Mouse (Mus musculus) intestine, embryonic 15.5 days (tissue): ENCODE results near the gene Myo16. TPM values are rescaled to one million over a fixed set of nuclear protein-coding genes. Genes with fewer than 3 reads are reported as not detected.

Experiments
- ATAC-seq: fragments of 200-750 bp; cut with Nextera tagmentation; 2 replicates; pipeline ENCODE4 v1.8.0; 2017; ENCODE audit warnings: moderate TSS enrichment, moderate library complexity
- H3K27ac ChIP-seq: fragments of 300-500 bp; sonication (generic); 2 replicates; pipeline ENCODE4 v1.5.1; 2015; ENCODE audit warnings: mild to moderate bottlenecking, inconsistent platforms
- H3K27me3 ChIP-seq: fragments of 300-500 bp; sonication (generic); replicated peaks from 2 replicates; pipeline ENCODE4 v1.6.1; 2015; ENCODE audit warnings: inconsistent platforms
- H3K36me3 ChIP-seq: fragments of 300-500 bp; sonication (generic); 2 replicates; pipeline ENCODE4 v1.6.1; 2015; ENCODE audit warnings: inconsistent platforms
- H3K4me1 ChIP-seq: fragments of 300-500 bp; sonication (generic); replicated peaks from 2 replicates; pipeline ENCODE4 v1.6.1; 2015; ENCODE audit warnings: inconsistent platforms
- H3K4me2 ChIP-seq: fragments of 300-500 bp; sonication (generic); replicated peaks from 2 replicates; pipeline ENCODE4 v1.6.1; 2015; ENCODE audit warnings: mild to moderate bottlenecking, inconsistent platforms
- H3K4me3 ChIP-seq: fragments of 300-500 bp; sonication (generic); replicated peaks from 2 replicates; pipeline ENCODE4 v1.5.1; 2015; ENCODE audit warnings: inconsistent platforms
- H3K9ac ChIP-seq: fragments of 300-500 bp; sonication (generic); 2 replicates; pipeline ENCODE4 v1.6.1; 2015; ENCODE audit warnings: inconsistent platforms
- H3K9me3 ChIP-seq: fragments of 300-500 bp; sonication (generic); 2 replicates; pipeline ENCODE4 v1.6.1; 2016; ENCODE audit warnings: inconsistent platforms
- WGBS: fragments of 180-500 bp; shearing (Covaris S2); methylation state at CpG from one replicate; pipeline ENCODE4 v1.1.7; 2015; 5-methylcytosine and 5-hydroxymethylcytosine counted together
- polyA plus RNA-seq: library from polyadenylated mRNA; unstranded; fragments of >200 nt; fragmentation: Nextera tagmentation; extraction: Ambion mirVana; gene quantifications from 2 replicates; pipeline ENCODE4 v1.2.1, GENCODE M21; 2015

Gene Myo16
- polyA plus RNA-seq, 1 experiment from 2014 or later: 0.16 TPM

DNA sequence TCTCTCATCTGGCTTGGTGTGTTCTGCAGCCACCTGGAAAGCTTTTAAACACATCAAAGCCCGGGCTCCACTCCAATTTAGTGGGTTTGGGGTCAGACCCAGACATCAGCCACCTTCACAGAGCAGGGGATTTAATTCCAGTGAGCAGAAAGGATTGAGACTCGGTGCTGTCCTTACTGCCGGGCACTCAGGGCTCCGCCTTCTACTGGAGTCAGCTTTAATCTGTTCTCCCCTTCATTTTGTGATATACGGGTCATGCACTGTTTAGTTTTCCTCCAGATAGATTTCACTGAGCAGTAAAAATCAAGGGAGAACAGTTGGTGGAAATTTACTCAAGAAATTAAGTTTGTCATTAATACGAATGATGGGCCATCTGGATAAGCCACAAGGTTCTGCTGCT lies 316.6 kb downstream of the Myo16 start:
- ATAC-seq: no peak
- Histone ChIP-seq H3K9ac (no peak overlapping the region), H3K36me3 (no peaks in the 10 kb centered on the region), H3K27ac (no peak overlapping the region), H3K27me3 (no peaks in the 10 kb centered on the region), H3K4me2 (no peak overlapping the region), H3K9me3 (no peaks in the 10 kb centered on the region), H3K4me1 (no peaks in the 10 kb centered on the region), H3K4me3 (no peak overlapping the region)
- WGBS: 36% methylated on average over 6 of the region's 6 CpGs

DNA sequence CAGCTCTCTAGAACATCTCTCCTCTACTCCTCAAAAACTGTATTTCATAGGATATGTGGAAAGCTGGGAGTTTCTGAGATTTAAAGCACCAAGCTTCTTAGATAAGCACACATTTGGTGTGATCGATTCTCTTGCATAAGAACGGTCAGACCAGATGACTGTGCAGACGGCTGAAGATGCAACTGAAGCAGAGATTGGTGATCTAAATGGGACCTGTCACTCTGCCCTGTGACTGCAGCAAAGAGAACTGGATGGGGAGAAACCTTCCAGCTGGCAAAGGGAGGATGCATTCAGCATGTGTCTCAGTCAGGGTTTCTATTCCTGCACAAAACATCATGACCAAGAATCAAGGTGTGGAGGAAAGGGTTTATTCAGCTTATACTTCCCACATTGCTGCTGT lies 318.7 kb downstream of the Myo16 start:
- ATAC-seq: no peak
- Histone ChIP-seq H3K27ac (no peak overlapping the region), H3K27me3 (no peaks in the 10 kb centered on the region), H3K36me3 (no peaks in the 10 kb centered on the region), H3K4me3 (no peak overlapping the region), H3K9ac (no peak overlapping the region), H3K4me1 (no peaks in the 10 kb centered on the region), H3K4me2 (no peak overlapping the region), H3K9me3 (no peaks in the 10 kb centered on the region)
- 76% methylated on average over 3 of the region's 3 CpGs for WGBS

DNA sequence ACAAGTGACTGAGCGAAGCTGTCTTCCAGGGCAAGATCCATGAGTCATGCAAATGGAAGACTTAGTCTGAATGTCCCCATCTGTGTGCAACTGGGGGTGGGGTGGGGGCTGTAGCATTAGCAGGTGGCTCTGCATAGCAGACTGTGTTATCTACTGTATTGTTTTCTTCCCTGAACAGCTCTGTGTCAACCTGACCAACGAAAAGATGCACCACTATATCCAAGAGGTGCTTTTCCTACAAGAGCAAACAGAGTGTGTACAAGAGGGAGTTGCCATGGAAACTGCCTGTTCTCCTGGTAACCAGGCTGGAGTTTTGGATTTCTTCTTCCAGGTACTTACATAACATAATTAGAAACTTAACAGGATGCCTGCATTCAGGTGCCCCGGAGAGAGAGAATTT lies 320.7 kb downstream of the Myo16 start:
- H3K27me3 ChIP-seq: no peaks in the 10 kb centered on the region
- H3K9ac ChIP-seq: no peak overlapping the region
- H3K9me3 ChIP-seq: no peaks in the 10 kb centered on the region
- H3K36me3 ChIP-seq: no peaks in the 10 kb centered on the region
- ATAC-seq: no peak
- no peak overlapping the region for H3K27ac ChIP-seq
- H3K4me2 ChIP-seq: no peak overlapping the region
- WGBS: 70% methylated on average over 3 of the region's 3 CpGs
- no peak overlapping the region for H3K4me3 ChIP-seq
- no peaks in the 10 kb centered on the region for H3K4me1 ChIP-seq

DNA sequence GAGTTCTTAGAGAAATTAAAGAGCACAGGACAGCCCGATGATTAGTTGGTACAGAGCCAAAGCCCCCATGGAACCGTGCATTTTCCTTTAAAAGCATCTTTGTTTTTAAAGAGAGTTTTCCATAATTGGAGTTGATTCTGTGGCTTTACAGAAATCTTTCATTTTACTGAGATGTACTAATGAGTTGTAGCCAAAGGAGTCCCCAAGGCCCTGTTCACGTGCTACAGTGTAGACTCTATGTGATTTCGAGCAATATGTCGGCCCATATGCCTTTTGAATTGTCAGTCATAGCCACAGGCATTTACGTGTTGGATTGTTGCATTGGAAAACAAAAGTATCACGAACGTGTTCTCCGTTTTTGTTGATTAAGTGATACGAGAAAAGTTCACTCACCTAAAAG lies 325.3 kb downstream of the Myo16 start:
- Histone ChIP-seq H3K36me3 (no peaks in the 10 kb centered on the region), H3K4me2 (no peak overlapping the region), H3K4me3 (no peak overlapping the region), H3K9me3 (no peaks in the 10 kb centered on the region), H3K4me1 (no peaks in the 10 kb centered on the region), H3K27ac (no peak overlapping the region), H3K27me3 (no peaks in the 10 kb centered on the region), H3K9ac (no peak overlapping the region)
- no peak for ATAC-seq
- 89% methylated on average over 10 of the region's 10 CpGs for WGBS

DNA sequence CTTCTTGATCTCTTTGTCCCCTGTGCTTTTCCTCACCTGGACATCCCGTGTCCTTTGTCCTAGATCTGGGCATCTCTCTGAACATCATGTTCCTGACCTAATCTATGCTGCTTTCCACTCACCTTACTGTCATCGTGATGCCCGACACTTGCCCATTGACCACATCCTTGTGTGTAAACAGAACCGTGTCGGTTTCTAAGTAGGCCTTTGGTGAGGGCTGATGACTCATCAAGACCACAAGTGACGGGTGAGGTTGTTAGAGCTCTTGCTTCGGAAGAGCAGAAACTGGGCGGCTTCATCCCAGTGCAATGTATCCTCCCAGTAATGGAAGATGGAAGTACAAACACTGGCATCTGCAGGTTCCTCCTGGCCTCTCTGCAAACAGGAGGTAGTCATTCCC lies 327.1 kb downstream of the Myo16 start:
- H3K27ac ChIP-seq: no peak overlapping the region
- H3K4me2 ChIP-seq: no peak overlapping the region
- no peaks in the 10 kb centered on the region for H3K27me3 ChIP-seq
- no peaks in the 10 kb centered on the region for H3K4me1 ChIP-seq
- ATAC-seq: no peak
- H3K36me3 ChIP-seq: no peaks in the 10 kb centered on the region
- H3K4me3 ChIP-seq: no peak overlapping the region
- no peak overlapping the region for H3K9ac ChIP-seq
- no peaks in the 10 kb centered on the region for H3K9me3 ChIP-seq
- 79% methylated on average over 8 of the region's 8 CpGs for WGBS

DNA sequence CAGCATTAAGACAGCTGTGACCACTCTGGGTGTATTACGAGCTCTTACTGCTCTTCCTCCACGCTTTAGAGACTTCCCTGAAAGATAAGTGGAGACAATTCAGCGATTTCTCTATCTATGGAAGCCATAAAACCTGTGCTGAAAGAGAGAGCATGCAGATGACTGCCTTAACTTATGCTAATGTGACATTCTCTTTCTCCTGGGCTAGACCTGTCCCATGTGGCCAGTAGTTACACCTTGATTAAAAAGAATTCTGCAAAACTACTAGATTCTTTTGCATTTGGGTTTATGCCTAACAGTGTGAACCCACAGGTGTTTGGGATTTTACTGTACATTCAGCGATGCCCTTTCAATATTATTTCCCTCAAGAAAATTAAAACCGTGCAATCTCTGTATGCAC lies 328.4 kb downstream of the Myo16 start:
- no peaks in the 10 kb centered on the region for H3K9me3 ChIP-seq
- H3K27ac ChIP-seq: no peak overlapping the region
- no peak overlapping the region for H3K4me3 ChIP-seq
- 56% methylated on average over 5 of the region's 5 CpGs for WGBS
- H3K4me1 ChIP-seq: no peaks in the 10 kb centered on the region
- H3K27me3 ChIP-seq: no peaks in the 10 kb centered on the region
- no peaks in the 10 kb centered on the region for H3K36me3 ChIP-seq
- no peak for ATAC-seq
- H3K9ac ChIP-seq: no peak overlapping the region
- no peak overlapping the region for H3K4me2 ChIP-seq

DNA sequence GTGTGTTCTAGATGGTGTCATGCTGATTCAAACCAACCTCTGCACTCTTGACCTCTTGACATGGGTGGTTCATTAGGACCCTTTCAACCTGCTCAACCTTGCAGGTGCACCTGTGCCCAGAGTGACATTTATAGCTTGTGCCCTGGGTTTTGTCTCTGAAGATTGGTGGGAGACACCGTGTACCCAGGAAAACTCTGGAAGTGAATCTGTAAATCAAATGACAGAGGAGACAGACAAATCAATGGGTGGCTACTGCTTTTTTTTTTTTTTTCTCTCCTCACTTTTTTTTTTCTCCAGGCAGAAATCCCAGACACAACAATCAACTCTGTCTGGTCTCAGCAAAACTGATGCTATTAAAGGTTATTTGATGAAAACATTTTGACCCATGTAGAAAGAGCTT lies 329.2 kb downstream of the Myo16 start:
- Histone ChIP-seq H3K9ac (no peak overlapping the region), H3K36me3 (no peaks in the 10 kb centered on the region), H3K9me3 (no peaks in the 10 kb centered on the region), H3K4me3 (no peak overlapping the region), H3K27me3 (no peaks in the 10 kb centered on the region), H3K27ac (no peak overlapping the region), H3K4me1 (no peaks in the 10 kb centered on the region), H3K4me2 (no peak overlapping the region)
- ATAC-seq: no peak
- 19% methylated on average over 1 of the region's 1 CpGs for WGBS

DNA sequence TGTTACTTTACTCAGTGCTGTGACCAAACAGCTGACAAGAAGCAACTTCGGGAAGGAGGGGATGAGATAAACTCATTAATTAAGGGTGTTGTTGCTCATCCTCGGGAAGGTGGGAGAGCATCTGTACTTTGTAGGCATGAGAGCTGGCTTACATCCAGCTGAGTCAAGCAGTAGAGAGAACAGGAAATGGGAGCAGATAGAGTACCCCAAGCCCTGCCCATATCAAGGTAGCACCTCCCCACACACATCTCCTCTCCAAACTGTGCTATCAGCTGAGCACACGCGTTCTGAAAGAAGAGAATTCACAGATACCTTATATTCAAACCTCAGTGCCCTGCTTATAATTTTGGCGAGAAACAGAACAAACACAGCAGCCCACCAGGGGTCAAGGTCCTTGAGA lies 330.1 kb downstream of the Myo16 start:
- no peaks in the 10 kb centered on the region for H3K36me3 ChIP-seq
- no peak for ATAC-seq
- no peaks in the 10 kb centered on the region for H3K27me3 ChIP-seq
- WGBS: 29% methylated on average over 5 of the region's 5 CpGs
- no peaks in the 10 kb centered on the region for H3K4me1 ChIP-seq
- no peaks in the 10 kb centered on the region for H3K9me3 ChIP-seq
- no peak overlapping the region for H3K4me3 ChIP-seq
- H3K27ac ChIP-seq: no peak overlapping the region
- no peak overlapping the region for H3K4me2 ChIP-seq
- H3K9ac ChIP-seq: no peak overlapping the region

DNA sequence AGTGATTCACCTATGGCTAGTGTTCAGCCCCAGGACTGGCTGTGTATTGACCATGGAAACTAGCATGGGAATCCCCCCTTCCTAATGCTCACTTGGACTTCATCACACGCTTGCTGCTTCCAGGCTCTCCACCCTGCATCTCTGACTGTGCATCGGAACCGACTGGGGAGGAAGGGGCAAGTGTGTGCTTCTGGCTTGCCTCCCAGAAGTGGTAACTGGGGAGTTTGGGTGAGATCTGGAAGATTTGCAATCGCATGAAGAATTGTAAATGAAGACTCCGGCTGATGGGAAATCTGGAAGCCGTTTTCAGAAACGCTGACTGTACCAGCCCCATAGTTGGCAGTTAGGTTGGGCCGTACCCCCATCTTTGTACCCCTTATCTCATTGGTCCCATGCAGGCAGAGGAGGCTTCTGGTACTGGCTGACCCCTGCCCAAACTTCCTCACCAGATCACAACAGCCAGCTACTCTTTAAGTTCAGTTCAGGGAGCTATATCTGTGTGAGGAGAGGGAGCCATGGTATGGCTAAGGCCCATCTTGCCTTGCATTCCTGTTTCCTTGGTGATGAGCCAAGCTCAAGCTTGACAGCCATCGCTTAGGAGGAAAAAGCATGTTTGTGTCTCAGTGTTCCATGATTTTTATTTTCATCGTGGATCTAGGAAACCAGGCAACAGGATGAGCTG lies 336.2 kb downstream of the Myo16 start:
- no peak overlapping the region for H3K9ac ChIP-seq
- no peak for ATAC-seq

DNA sequence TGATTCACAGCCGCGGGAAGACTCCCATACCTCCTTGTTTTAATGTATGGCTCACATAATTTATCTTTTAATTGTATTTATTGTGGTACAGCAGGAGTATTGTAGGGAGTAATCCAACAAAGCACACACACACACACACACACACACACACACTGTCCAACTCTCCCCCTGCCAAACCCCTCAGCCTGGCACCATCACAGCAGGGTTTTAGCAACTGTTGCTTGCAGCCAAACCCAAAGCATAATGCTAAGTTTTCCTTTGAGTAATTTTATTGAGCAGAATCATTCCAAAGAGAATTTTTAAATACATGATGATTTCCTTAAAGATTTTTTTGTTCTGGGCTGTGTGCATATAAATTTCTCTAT lies 336.7 kb downstream of the Myo16 start:
- 84% methylated on average over 2 of the region's 2 CpGs for WGBS
- ATAC-seq: no peak
- Histone ChIP-seq H3K36me3 (no peaks in the 10 kb centered on the region), H3K4me3 (no peak overlapping the region), H3K9me3 (no peaks in the 10 kb centered on the region), H3K4me2 (no peak overlapping the region), H3K27me3 (no peaks in the 10 kb centered on the region), H3K4me1 (no peaks in the 10 kb centered on the region), H3K9ac (no peak overlapping the region), H3K27ac (no peak overlapping the region)

More for the DNA sequence above, 336.2 kb downstream of the Myo16 start:
- no peak overlapping the region for H3K4me2 ChIP-seq
- H3K27ac ChIP-seq: no peak overlapping the region
- no peak overlapping the region for H3K4me3 ChIP-seq
- H3K9me3 ChIP-seq: no peaks in the 10 kb centered on the region
- no peaks in the 10 kb centered on the region for H3K36me3 ChIP-seq
- H3K27me3 ChIP-seq: no peaks in the 10 kb centered on the region
- WGBS: 79% methylated on average over 10 of the region's 10 CpGs
- no peaks in the 10 kb centered on the region for H3K4me1 ChIP-seq

DNA sequence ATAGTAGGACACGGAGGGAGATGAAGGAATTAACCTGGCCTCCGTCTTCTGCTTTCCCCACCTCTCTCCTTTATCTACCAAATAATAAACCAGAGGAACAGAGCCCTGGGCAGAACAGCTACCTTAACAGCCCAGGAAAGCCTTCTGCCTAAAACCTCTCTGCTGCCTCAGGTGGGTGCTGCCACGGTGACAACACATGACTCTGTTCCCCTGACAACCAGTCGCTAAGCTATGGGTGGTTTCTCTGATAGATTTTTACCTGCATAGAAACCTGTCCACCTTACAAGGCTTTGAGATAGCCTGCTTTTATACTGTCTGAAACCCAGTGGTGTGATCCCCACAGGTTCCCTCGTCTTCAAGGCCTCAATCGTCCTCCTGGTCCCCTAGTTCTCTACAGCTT lies 337.2 kb downstream of the Myo16 start:
- no peak overlapping the region for H3K4me3 ChIP-seq
- WGBS: 68% methylated on average over 6 of the region's 6 CpGs
- no peaks in the 10 kb centered on the region for H3K36me3 ChIP-seq
- no peak for ATAC-seq
- H3K4me2 ChIP-seq: no peak overlapping the region
- H3K4me1 ChIP-seq: no peaks in the 10 kb centered on the region
- no peaks in the 10 kb centered on the region for H3K9me3 ChIP-seq
- H3K9ac ChIP-seq: no peak overlapping the region
- H3K27me3 ChIP-seq: no peaks in the 10 kb centered on the region
- H3K27ac ChIP-seq: no peak overlapping the region

DNA sequence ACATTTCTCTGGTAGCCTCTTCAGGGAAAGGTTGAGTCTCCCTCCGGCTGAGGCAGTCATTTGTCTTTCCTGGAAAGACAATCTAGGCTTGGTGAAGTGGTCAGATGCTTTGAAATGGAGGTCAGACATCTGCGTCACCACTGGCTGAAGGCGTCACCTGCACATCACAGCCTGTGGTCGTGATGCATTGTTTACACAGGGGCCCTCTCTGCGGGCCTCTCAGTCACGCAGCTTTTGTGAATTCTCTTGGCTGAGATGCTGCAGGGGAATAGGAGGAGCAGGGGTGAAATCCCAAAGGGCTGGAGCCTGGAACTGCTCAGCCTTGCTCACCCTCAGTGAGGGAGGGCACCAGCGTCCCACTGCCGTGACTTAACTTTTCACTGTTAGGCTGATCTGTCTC lies 346.1 kb downstream of the Myo16 start:
- Histone ChIP-seq H3K36me3 (no peaks in the 10 kb centered on the region), H3K4me3 (no peak overlapping the region), H3K4me1 (no peaks in the 10 kb centered on the region), H3K27ac (no peak overlapping the region), H3K9me3 (no peaks in the 10 kb centered on the region), H3K9ac (no peak overlapping the region), H3K27me3 (no peaks in the 10 kb centered on the region), H3K4me2 (no peak overlapping the region)
- no peak for ATAC-seq
- WGBS: 19% methylated on average over 8 of the region's 8 CpGs

DNA sequence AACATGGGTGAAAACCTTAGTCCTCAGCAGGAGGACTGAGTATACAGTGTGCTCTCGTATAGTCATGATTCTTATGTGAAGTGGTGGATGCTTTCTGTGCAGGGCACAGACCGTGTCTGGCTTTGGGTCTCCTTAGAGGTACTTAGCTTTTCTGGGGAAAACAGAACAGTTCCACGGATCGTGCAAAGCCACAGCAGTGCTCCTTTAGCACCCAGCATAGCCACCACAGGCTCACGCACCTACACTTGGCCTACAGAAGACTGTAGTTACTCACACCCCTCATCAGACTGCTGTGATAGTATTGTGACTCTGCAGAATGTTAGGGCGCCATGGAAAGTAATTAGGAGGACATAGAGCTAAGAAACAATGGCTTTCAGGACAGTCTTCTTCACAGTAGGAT lies 346.8 kb downstream of the Myo16 start:
- WGBS: 80% methylated on average over 6 of the region's 6 CpGs
- Histone ChIP-seq H3K4me3 (no peak overlapping the region), H3K27me3 (no peaks in the 10 kb centered on the region), H3K9me3 (no peaks in the 10 kb centered on the region), H3K4me1 (no peaks in the 10 kb centered on the region), H3K27ac (no peak overlapping the region), H3K9ac (no peak overlapping the region), H3K4me2 (no peak overlapping the region), H3K36me3 (no peaks in the 10 kb centered on the region)
- ATAC-seq: no peak
